Mouse (Mus musculus) hindbrain, postnatal 0 days (tissue): Measurements from ENCODE around the gene Ptch1. TPM values are rescaled to one million over a fixed set of nuclear protein-coding genes. Genes with fewer than 3 reads are reported as not detected.
A peak's percentile ranks its signal among the peaks of the same experiment; 100 is the strongest.

Experiments
- ATAC-seq: fragments of 200-750 bp; cut with Nextera tagmentation; 2 replicates; pipeline ENCODE4 v1.8.0; 2017; ENCODE audit warnings: mild to moderate bottlenecking, moderate TSS enrichment, moderate library complexity
- DNase-seq: peaks from one replicate; pipeline ENCODE4 v3.0.0-alpha.2; 2015; ENCODE audit warnings: low spot score
- H3K27ac ChIP-seq: fragments of 300-500 bp; sonication (generic); 2 replicates; pipeline ENCODE4 v1.5.1; 2014; ENCODE audit warnings: mild to moderate bottlenecking
- H3K27me3 ChIP-seq: fragments of 300-500 bp; sonication (generic); 2 replicates; pipeline ENCODE4 v1.6.1; 2014; ENCODE audit warnings: low read length, mixed read lengths; ENCODE audit not compliant: insufficient read depth
- H3K36me3 ChIP-seq: fragments of 300-500 bp; sonication (generic); 2 replicates; pipeline ENCODE4 v1.6.1; 2014; ENCODE audit warnings: low read length, mixed read lengths; ENCODE audit not compliant: insufficient read depth
- H3K4me1 ChIP-seq: fragments of 300-500 bp; sonication (generic); 2 replicates; pipeline ENCODE4 v1.6.1; 2014; ENCODE audit warnings: antibody characterized with exemption, low read length, mixed read lengths; ENCODE audit not compliant: insufficient read depth
- H3K4me2 ChIP-seq: fragments of 300-500 bp; sonication (generic); 2 replicates; pipeline ENCODE4 v1.6.1; 2014; ENCODE audit warnings: low read depth, mild to moderate bottlenecking, low read length, moderate library complexity, mixed read lengths
- H3K4me3 ChIP-seq: fragments of 300-500 bp; sonication (generic); 2 replicates; pipeline ENCODE4 v1.5.1; 2014; ENCODE audit warnings: low read length
- H3K9ac ChIP-seq: fragments of 300-500 bp; sonication (generic); replicated peaks from 2 replicates; pipeline ENCODE4 v1.6.1; 2014; ENCODE audit warnings: mild to moderate bottlenecking, low read length, moderate library complexity, mixed read lengths
- H3K9me3 ChIP-seq: fragments of 300-500 bp; sonication (generic); 2 replicates; pipeline ENCODE4 v1.6.1; 2016; ENCODE audit warnings: low read length, mixed read lengths
- CTCF ChIP-seq: IDR thresholded peaks from 2 replicates; pipeline ENCODE4 v1.5.1; 2016; ENCODE audit warnings: antibody characterized with exemption, control low read depth, low read depth
- WGBS: fragments of 180-500 bp; shearing (Covaris S2); extraction: QIAGEN DNeasy Blood & Tissue Kit; methylation state at CpG from one replicate; pipeline ENCODE4 v1.1.7; 2014; 5-methylcytosine and 5-hydroxymethylcytosine counted together
- polyA plus RNA-seq: library from polyadenylated mRNA; unstranded; fragments of >200 nt; fragmentation: Nextera tagmentation; extraction: Ambion mirVana; gene quantifications from 2 replicates; pipeline ENCODE4 v1.2.1, GENCODE M21; 2015
- total RNA-seq: library from RNA; depleted of rRNA; stranded (reverse); fragments of >200 nt; gene quantifications from 2 replicates; pipeline ENCODE4 v1.2.3, GENCODE M21; 2014

Ptch1 gene
- total and polyA plus RNA-seq, 2 experiments from 2014 or later = 9.6 to 58.4 TPM

DNA sequence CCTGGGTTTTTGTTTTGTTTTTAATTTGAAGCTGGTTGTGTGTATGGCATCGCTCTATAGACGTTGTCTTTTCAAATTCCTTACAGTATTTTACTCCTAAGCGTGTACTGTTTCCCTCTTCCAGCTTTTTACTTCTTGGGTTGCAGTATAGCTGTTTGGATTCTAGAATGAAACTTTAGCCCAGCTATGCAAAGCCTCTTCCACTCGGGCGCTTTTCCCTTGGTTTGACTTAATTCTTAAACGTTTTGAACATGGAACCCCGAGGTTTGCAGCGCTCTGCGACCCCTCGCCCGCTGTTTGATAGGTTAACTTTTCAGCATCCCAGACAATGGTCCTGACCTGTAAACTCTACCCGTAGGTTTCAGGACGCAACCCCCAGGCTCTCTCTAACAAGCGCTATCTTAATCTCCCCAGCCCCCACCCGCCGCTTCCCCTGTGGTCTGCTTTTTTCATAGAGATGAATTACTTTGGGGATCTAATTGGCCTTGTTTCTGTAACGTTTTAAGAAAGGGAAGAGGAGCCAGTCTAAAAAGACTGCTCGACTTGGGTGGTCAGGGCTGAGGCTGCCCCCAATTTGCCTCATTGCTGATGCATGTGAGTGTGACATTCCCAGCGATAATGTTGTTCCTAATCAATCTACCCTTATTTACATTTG lies 4.5 kb downstream of the Ptch1 start:
- peak overlapping the region; percentile 92; the same call in 1 of the 2 replicates for H3K4me3 ChIP-seq
- H3K4me2 ChIP-seq = peak overlapping the region; percentile 92
- WGBS = 9% methylated on average over 19 of the region's 19 CpGs
- DNase-seq (no peak), ATAC-seq (no peak)
- peaks cover 10% of the 10 kb centered on the region; the same call in 1 of the 2 replicates for H3K4me1 ChIP-seq
- no peaks in the 10 kb centered on the region for H3K9me3 ChIP-seq
- H3K27ac ChIP-seq = peak overlapping the region; percentile 90; the same call in 1 of the 2 replicates
- H3K36me3 ChIP-seq = no peaks in the 10 kb centered on the region
- no peak for TF ChIP-seq CTCF
- H3K9ac ChIP-seq = peak overlapping the region; percentile 51; the same call in 1 of the 2 replicates
- 0 out of 2 replicates have a peak, but pooled peaks cover 4% of the 10 kb centered on the region for H3K27me3 ChIP-seq

DNA sequence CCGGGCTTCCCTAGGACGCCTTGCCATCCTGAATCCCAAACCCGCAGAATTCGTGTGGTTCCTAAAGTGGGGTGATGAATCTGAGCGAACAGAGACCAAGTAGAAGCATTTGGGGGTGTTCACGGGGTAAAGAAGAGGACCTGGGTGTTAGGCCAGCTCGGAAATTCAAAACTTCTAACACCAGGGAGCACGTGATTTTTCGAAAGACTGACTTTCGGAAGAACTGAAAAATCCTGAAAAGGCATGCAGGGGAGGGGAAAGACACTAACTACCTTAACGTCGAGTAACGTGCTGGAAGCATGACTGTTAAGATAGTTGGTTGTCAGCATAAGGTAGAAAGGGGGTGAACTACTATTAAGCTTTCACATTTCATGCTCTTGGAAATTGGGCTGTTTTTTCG lies 5.1 kb downstream of the Ptch1 start:
- H3K27me3 ChIP-seq = 0 out of 2 replicates have a peak, but pooled peaks cover 4% of the 10 kb centered on the region
- H3K4me2 ChIP-seq = peak overlapping the region; percentile 92
- peak overlapping the region; percentile 90 for H3K27ac ChIP-seq
- TF ChIP-seq CTCF = no peak
- DNase-seq (no peak), ATAC-seq (no peak)
- no peaks in the 10 kb centered on the region for H3K9me3 ChIP-seq
- H3K36me3 ChIP-seq = no peaks in the 10 kb centered on the region
- WGBS = under 1% methylated on average over 14 of the region's 14 CpGs
- H3K9ac ChIP-seq = peak overlapping the region; percentile 51
- peaks cover 10% of the 10 kb centered on the region; the same call in 1 of the 2 replicates for H3K4me1 ChIP-seq
- peak overlapping the region; percentile 92 for H3K4me3 ChIP-seq

DNA sequence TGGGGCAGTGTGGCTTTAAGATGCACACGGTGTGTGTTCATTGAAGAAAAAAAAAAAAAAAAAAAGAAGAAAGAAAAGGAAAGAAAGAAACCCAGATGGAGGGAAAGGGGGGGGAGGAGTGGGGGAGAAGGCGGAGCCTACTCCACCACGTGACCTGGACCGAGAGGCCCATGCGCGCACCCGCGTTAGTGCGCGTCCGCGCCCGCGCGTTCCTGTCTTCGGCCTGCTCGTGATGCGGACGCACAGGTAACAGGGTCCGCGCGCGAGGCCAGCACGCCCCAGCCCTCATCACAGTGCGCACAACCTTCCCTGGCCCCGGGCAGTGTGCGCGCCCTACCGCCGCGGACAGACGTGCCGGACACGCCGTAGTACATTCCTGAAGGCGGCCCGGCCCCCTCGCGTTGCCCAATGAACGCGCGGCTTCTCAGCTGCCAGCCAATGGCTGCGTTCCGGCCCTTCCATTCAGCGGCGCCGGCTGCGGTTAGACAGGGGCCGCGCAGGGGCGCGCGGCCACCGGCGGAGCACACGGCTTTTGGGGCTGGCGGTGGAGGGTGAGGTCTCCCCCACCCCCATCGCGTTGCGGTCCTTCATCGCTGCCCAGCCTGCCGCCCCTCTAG lies 5.6 kb downstream of the Ptch1 start:
- ATAC-seq = peak; percentile 91
- peak; percentile 97 for DNase-seq

DNA sequence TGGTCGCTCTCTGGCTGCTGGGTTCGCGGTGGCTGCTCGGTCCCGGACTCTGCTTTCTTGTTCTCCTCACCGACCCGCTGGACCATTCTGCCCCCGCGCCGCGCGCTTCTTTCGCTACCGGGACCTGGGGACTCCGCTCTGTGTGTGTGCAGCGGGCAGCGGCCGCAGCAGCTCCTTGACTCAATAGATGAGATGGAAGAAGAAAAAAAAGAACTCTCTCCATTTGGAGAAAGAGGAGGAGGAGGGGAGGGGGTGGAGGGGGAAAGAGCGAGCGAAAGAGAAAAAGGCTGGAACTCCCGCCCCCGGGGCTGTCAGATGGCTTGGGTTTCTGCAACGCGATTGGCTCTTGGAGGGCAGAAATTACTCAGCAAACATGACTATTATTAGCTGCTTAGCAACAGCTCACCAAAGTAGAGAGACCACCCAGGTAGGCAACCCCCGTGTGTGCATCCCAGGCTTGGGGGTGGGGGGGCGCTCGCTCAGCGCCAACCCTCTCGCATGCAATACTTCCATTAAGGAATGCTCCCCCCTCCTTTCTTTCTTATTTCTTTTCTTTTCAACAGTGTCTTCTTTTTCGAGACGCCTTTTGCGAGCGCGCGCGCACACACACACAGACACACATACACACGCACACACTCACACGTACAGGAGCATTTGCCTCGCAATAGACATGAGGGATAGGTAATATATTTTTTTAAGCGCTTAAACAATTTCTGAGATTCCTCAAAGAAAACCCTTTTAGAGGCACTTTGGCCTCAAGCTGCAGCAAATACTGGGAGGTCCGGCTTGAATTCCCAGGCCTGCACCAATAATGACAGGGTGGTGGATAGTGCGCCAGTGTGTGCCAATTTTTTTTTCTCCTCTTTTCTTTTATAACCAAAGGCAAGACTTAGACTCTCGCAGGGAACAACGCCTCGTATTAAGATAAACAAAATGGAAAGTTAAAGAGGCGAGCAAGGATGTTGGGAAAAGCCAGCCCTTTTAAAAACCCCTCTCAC lies 7.1 kb downstream of the Ptch1 start:
- Histone ChIP-seq H3K36me3 (no peaks in the 10 kb centered on the region), H3K9ac (peak overlapping the region; percentile 94), H3K9me3 (no peaks in the 10 kb centered on the region), H3K4me1 (peaks cover 15% of the 10 kb centered on the region; the same call in 1 of the 2 replicates), H3K27me3 (0 out of 2 replicates have a peak, but pooled peaks cover 4% of the 10 kb centered on the region), H3K4me3 (peak overlapping the region; percentile 92), H3K27ac (peak overlapping the region; percentile 90), H3K4me2 (peak overlapping the region; percentile 92)
- peak; percentile 96 for DNase-seq
- ATAC-seq = peak; percentile 77
- peak; percentile 18 for TF ChIP-seq CTCF
- WGBS = under 1% methylated on average over 46 of the region's 46 CpGs

More for the DNA sequence above, 5.6 kb downstream of the Ptch1 start:
- peak overlapping the region; percentile 92 for H3K4me2 ChIP-seq
- H3K4me1 ChIP-seq = peaks cover 10% of the 10 kb centered on the region; the same call in 1 of the 2 replicates
- 0 out of 2 replicates have a peak, but pooled peaks cover 4% of the 10 kb centered on the region for H3K27me3 ChIP-seq
- TF ChIP-seq CTCF = no peak
- H3K27ac ChIP-seq = peak overlapping the region; percentile 90
- no peaks in the 10 kb centered on the region for H3K9me3 ChIP-seq
- H3K9ac ChIP-seq = peak overlapping the region; percentile 51
- H3K36me3 ChIP-seq = no peaks in the 10 kb centered on the region
- peak overlapping the region; percentile 92 for H3K4me3 ChIP-seq
- under 1% methylated on average over 49 of the region's 62 CpGs for WGBS

DNA sequence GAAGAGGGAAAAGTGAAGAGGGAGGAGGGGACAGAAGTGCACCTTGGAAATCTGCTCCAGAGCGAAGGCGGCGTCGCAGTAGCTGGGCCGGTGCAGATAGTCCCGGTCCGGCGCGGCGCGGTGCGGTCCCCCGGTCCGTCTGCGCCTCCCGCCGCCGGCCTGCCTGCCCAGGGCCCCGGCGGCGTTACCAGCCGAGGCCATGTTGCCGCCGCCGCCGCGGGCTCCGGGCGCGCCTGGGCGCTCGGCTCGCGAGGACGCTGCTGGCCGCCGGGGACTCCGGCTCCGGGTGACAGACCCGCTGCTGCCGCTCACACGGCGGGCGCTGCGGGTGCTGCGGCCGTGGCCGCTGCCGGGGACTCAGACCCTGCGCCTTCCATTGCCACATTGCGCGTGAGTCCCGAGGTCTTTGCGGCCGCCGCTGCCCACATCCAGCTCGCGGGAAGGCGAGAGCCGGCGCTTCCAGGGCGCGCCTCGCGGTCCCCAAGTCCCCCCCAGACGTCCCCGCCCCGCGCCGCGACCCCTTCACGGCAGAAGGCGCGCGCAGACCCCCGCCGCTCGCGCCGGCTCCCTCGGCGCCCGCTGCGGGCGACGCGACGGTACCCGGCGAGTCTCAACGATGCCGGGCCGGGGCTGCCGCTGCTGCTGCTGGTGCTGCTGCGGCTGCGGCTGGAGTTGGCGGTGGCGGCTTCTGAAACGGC lies 7.9 kb downstream of the Ptch1 start:
- H3K4me1 ChIP-seq = peaks cover 22% of the 10 kb centered on the region; the same call in 1 of the 2 replicates
- no peak for ATAC-seq
- under 1% methylated on average over 59 of the region's 99 CpGs for WGBS

More for the DNA sequence above, 7.9 kb downstream of the Ptch1 start:
- Histone ChIP-seq H3K9ac (peak overlapping the region; percentile 94), H3K9me3 (no peaks in the 10 kb centered on the region), H3K4me3 (peak overlapping the region; percentile 92), H3K27me3 (0 out of 2 replicates have a peak, but pooled peaks cover 4% of the 10 kb centered on the region), H3K36me3 (no peaks in the 10 kb centered on the region), H3K4me2 (peak overlapping the region; percentile 92), H3K27ac (peak overlapping the region; percentile 90)
- TF ChIP-seq CTCF = no peak
- no peak for DNase-seq
